Mouse (Mus musculus): Measurements from ENCODE around the gene Tspo.

Tspo gene

DNA sequence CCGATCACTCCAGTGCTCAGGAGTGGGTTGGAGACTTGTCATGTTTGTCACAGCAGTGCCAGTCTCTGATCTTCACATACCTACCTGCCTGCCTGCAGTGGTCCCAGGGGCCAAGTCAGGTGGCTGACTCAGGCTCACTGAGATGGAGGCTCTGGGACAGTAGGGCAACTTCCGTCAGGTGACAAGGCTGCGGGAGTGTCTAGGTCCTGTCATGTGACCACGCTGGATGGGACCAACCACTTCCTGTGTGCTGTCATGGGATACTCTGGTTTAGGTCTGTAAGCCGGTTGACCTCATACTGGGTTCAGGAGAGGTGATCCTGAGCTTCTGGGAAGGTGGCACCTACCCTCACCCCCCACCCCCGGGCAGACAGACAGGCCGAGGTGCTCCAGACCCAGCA is 17.4 kb upstream of the Tspo start:
- no peak for DNase-seq (ENCODE audit: low spot score)

DNA sequence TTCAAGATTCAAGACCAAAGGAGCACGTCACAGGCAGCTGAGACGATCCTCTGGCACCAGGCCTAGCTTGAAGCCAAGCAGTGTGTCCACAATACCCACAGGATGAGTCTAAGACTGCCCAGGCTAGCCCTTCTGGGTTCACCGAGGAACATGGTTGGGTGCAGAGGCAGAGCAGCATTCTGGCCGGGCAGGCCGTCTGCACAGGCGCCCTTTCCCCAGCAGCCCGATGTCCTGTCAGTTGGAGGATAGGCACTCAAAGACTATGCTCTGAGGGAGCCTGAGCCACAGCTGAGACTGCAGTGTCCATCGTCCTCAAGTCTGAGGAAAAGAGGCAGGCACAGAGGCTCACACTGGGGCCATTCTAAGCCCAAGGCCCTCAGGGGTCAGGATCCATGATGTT is 16.2 kb upstream of the Tspo start:
- DNase-seq (ENCODE audit: low spot score): no peak

DNA sequence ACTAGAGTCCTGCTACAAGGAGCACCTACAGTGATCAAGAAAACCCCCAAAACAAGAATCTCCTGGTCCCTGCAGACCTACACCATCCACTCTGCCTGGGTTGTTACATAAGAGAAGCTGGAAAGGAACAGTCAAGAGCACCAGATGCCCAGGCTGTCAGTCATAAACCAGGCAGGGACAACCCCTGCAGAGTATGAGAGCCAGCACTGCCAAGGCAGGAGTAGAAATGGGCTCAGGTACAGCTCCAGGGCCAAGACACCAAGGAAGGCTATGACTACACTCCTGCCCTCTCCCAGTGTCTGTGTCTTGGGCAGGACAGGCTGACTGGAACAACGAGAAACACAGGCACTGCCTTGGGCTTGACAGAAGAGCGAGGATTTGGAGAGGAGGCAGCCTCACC is 13.3 kb upstream of the Tspo start:
- DNase-seq (ENCODE audit: low spot score): no peak

DNA sequence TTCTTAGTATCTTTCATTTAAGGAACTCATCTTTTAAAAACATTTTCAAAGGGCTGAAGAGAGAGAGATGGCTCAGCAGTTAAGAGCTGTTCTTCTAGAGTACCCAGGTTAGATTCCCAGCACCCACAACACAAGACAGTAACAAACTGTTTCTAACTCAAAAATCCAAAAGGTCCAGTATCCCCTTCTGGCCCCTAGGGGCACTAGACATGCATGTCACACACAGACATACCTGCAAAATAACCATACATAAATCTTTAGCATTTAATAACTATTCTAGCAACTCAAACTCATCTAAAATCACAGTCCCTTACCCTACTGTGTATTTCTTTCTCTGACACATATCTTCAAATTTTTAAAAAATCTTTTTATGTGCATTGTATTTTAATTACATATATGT is 9.6 kb upstream of the Tspo start:
- no peak for DNase-seq (ENCODE audit: low spot score)

DNA sequence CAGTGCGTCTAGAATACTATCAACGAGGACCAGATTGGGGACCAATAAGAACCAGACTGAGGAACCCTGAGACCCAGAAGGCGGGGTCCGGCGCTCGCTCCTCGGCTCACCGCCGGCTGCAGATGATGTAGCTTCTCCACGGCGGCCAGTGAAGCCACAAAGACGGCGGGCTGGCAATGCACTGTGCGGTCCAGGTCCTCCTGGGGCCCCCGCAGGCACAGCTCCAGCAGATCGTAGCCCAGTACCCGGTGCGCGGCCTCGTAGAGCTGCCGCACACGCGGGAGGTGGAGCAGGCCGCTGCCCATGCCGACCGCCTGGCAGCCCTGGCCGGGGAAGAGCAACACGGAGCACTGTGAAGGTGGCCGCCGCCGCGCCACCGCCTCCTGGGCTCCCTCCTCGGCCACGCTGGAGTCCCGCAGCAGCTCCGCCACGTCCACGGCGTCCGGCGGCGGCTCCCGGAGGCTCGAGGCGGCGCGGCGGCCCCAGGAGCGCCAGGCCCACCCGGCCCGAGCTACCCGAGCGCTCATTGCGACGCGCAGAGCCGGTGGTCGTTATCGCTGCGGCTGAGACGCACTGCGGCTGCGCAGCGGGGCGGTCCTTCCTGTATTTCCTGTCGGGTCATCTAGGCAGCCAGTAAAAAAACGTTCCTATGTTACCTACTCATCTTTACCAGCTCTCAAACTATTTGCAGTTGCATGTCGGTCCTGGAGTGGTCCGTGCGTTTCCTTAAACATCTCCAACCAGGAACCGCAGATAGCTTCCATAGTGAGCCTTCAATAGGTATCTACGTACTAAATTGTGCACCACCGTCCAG is 8.0 kb upstream of the Tspo start:
- DNase-seq (ENCODE audit: low spot score): peak; percentile 87

DNA sequence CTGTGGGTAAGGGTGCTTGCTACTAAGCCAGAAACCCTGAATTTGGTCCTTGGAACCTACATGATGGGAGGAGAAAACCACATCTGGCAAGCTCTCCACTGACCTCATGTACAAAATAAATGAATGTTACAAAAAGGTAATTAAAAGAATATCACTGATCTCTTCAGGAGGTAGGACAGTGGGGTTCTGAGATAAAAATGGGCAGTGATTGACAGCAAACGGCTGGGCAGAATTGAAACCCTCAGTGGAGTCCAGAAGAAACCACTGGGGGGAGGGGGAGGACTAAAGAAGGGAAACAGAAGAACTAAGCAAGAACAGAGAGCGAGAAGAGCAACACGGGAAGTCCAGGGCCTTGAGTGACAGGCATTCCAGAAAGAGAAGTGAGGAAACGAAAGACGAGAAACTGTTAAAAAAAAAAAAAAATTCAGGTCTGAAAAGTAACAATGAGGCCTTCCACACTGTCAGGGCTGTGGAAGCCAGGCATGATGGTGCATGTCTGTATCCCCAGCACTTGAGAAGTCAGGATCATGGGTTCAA is 2.4 kb upstream of the Tspo start:
- DNase-seq (ENCODE audit: low spot score): no peak

DNA sequence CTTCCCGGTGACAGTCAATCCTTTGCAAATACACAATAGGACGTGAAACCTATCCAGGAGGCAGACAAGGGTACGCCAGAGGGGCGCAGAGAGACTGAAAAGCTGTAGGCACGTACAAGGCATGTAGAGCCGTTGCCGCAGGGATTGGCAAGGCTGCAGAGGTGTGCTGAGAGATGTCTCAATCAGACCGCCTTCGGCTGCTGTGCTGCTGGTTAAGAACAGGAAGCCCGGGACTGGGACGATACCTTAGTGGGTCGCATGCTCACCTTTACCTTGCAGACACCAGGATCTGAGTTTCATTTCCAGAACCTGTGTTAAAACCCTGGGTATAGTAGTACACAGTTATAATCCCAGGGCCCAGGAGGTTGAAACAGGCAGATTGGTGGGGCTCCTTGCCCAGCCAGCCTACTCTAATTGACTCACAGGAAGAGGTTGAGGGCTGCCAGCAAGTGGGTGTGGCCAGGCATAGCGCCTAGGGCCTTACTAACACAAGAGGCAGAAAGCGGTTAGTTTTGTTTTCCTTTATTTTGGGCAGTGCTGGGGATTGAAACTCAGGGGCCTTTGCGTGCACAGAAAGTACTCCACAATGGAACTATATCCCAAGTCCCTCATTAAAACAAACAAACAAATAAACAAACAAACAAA is 644 bp upstream of the Tspo start:
- peak; percentile 75 for DNase-seq (ENCODE audit: low spot score)

DNA sequence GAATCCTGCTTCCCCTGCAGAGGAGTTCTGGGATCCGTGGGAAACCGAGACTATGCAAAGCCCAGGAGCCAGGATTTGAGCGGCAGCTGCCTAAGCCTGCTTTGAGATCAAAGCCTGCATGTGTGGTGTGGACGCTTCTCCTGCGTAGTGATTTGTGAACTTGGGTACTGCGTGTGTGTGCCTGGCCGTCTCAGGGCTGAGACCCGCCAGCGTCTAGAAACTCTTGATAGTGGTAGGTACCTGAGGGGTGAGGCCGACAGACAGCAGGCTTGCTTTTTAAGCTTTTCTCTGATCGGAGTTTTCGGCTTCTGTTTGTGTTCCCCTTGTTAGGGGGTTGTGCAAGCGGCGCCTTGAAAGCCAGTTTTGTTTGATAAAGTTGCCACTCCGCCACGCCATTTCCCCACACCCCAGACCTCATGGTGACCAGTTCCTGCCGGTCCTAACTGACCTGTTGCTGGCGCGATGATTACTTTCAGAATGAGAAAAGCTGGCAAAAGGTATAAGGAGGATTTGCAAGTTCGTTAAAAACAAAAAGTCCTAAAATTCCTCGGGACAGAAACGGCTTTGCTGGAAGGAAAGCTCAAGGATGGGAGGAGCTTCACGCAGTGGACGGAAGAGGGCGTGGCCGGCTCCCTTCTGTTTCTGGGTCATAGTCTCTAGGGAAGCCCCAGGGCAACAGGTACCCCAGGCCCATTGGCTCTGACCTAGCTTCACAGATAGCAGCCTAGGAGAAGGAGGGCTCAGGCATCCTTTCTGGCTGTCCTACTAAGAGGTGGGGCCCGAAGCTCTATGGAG is 662 bp downstream of the Tspo start:
- no peak for DNase-seq (ENCODE audit: low spot score)

DNA sequence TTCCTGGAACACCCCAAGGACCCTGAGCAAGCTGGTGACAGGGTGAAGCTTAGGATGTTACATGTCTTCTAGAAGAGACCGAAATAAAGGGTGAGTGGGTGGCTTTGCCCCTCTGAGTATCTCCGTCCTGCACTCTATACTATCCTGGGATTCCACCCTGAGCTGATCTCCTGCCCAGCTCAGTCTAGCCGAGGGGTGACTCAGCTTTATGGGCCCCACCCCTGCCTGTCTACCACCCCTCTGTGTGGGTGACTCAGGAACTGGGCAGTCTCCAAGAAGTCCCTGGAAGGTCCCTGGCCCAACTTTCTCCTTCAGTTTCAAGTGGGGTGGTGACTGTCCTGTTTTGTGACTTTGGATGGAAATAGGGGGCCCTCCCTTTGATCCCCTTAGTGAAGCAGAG is 2.0 kb downstream of the Tspo start:
- no peak for DNase-seq (ENCODE audit: low spot score)

DNA sequence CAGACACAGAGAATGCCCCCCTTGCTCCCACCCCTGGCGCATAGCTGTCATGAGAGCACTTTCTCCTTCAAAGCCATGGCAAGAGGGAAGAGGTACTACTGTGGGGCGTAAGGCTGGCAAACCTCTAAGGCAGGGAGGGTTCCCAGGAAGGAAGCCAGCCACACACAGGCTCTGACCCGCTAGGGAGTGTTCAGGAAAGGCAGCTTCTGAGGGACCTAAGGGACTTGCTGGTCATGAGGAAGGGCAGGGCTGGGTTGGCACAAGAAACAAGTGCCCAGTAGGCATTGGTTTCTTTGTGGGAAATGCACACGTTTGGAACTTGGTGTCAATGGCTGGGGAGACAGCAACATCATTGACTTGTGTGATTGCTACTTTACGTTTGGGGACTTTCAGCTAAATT is 2.6 kb downstream of the Tspo start:
- DNase-seq (ENCODE audit: low spot score): no peak

DNA sequence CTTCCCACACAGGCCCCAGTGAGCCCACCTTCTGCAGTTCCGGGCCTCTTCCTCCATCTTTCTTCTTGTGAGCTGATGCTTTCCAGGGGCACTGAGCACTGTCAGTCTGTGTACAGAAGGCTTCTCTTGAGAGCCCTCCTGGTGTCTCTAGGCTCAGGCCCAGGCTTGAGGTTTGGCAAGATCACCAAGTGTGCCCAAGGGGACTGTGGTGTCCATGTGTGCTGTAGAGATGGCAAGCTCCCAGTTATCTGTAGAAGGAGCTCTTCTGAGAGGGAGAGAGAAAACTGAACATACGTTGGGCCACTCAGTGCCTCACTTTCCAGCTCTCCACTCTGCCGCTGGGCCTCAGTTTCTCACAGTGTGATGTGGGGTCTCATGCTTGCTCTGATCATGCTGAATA is 4.3 kb downstream of the Tspo start:
- no peak for DNase-seq (ENCODE audit: low spot score)

DNA sequence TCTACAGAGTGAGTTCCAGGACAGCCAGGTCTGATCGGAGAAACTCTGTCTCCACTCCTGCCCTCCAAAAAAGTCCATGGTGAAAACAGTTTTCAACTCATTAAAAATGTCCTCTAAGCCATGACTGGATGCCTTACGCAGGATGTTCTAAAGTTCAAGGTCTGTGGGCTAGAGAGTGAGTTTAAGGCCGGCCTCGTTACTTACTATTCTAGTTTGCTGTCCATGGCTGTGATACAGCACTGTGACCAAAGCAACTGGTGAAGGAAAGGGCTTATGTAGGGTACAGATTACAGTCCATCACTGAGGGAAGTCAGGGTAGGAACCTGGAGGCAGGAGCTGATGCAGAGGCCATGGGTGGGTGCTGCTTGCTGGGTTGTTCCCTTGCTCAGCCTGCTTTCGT is 5.2 kb downstream of the Tspo start:
- DNase-seq (ENCODE audit: low spot score): no peak

DNA sequence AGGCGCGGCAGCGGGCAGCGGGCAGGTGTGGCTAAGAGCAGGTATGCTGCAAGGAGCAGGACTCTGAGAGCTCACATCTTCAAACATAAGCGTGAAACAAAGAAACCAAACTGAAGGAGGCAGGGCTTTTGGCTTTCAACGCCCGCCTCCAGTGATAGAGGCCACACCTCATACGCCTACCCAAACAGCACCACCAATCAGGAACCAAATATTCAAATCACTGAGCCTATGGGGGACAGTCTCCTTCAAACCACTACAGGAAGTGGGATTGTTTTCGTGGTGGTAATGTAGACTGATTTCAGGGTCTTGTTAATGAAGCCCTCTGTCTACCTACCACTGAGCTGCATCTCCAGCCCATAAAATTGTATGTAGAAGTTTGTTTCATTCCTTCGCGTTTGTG is 6.3 kb downstream of the Tspo start:
- no peak for DNase-seq (ENCODE audit: low spot score)

DNA sequence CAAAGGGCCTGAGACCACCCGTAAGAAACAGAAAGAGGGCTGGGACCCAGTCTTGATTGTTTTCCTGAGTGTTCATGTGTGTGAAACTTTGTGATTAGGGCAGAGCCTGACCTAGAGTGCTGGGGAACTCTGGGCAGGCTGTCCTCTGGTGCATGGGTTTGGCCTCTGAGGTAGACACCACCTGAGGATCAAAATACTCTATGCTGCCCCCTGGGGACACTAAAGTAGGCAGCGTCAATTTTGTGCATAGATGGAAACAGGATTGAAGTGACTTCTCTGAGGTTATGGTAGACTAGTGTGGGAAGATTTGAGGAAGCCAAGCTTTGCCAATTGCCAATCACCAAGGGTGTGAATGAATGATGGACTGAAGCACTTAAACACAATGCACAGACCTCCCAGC is 7.2 kb downstream of the Tspo start:
- DNase-seq (ENCODE audit: low spot score): no peak

DNA sequence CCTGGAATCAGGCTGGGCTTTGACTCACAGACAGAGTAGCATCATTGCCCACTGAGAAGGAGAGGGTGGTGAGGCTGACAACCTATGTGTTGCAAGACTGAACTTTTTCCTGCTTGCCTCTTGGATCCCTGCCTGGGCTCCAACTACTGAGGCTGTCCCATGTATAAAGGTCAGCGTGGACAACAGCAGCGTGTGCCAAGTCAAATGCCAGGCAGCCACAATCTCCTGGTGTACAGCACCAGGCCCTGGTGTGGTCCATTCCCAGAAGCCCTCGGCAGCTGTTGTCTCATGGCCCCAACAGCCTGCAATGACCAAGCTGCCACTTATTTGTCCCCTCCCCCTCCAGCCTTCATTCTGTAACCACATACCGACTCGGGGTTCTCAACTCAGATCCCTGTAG is 8.2 kb downstream of the Tspo start:
- DNase-seq (ENCODE audit: low spot score): no peak

DNA sequence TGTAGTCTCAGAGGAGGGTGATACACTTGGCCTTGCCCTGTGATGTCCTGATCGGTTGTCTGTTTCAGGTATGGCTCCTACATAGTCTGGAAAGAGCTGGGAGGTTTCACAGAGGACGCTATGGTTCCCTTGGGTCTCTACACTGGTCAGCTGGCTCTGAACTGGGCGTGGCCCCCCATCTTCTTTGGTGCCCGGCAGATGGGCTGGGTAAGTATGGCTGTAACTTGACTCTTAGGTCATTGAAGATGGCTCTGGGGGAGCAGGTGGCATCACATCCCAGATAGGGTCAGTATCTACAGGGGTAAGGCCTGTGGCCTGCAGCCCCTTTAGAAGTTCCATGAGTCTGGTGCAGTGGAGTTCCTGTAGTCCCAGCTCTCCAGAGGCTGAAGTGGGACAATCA is 8.7 kb downstream of the Tspo start:
- DNase-seq (ENCODE audit: low spot score): no peak

DNA sequence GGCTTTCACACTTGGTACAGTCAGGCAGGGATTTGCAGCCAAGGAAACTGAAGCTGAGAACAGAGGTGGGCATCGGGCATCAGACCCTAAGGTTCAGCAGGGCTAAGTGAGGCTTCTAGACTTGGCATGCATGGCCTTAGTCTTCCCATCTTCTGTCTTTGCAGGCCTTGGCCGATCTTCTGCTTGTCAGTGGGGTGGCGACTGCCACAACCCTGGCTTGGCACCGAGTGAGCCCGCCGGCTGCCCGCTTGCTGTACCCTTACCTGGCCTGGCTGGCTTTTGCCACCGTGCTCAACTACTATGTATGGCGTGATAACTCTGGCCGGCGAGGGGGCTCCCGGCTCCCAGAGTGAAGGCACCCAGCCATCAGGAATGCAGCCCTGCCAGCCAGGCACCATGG is 10.2 kb downstream of the Tspo start:
- DNase-seq (ENCODE audit: low spot score): no peak

DNA sequence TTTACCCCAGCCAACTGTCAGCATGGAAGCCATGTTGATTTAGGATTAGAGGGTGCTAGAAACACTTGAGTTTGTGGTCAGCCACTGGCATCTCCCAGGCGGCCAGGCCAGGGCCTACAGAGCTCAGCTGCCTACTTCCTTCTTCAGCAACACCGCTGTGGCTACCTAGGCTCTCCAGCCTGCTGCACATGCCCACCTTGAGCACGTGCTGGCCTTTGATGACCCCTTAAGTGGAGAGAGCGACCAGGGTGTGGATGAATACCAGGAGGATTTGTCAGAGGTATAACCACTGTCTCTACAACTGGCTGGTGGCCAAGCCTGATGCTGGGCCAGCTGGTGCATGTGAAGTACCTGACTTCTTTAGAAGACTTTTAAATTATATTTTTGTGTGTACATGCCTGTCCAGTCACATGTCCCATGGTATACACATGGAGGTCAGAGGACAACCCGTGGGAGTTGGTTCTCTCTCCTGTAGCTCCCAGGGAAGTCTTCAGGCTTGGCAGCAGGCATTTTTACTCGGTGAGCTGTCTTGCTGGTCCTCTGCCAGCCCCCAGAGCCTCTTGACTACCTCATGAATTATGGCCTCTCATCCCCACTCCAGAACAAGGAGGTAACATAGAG is 11.4 kb downstream of the Tspo start:
- no peak for DNase-seq (ENCODE audit: low spot score)

DNA sequence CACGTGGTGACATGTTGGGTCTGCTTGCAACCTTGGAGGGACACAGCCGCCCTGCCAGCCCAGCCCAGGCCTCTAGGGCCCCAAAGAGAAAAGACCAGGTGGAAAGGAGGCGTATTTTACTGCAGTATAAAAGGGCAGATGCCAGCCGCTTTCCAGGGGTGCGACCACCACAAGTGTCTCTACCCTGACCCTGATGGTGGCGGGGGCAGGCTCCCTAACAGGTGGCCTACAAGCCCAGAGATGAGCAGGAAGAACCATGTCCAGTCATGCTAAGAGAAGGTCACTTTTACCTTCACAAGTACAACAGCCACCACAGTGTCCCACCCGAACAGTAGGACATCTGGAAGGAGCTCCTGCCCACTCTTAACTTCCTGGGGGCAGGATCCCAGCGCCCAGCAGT is 12.2 kb downstream of the Tspo start:
- no peak for DNase-seq (ENCODE audit: low spot score)

DNA sequence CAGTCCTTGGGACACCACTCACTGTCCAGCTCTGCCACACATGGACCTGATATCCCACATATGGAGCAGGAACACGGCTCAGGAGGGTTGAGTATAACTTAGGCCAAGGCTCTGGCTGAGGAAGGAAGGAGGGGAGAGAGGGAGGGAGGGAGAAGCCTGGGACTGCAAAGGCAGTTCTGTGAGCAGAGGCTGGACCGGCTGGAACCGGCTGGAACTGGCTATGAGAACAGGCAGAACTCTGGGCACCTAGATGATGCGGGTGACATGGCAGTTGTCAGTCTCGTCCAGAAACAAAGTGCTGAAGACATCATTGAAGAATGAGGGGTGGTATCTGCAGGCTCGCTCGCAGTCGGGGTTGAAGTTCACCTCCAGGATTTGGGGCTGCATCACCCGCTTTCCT is 13.3 kb downstream of the Tspo start:
- DNase-seq (ENCODE audit: low spot score): no peak

DNA sequence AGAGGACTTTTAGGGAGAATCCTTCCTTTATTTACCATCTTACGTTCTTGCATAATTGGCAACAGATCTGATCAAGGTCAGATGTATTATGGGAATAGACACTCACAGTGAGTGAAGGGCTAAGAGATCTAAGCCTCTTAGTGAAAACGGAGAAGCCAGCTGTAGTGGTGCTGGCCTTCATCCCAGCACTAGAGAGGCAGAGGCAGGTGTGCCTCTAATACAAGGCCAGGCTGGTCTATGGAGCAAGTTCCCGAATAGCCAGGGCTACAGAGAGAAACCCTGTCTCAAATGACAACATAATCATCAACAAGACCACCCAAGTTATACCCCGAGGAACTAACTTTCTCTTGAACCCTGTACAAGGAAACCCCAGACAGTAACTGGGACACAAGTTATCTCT is 19.5 kb downstream of the Tspo start:
- no peak for DNase-seq (ENCODE audit: low spot score)

DNA sequence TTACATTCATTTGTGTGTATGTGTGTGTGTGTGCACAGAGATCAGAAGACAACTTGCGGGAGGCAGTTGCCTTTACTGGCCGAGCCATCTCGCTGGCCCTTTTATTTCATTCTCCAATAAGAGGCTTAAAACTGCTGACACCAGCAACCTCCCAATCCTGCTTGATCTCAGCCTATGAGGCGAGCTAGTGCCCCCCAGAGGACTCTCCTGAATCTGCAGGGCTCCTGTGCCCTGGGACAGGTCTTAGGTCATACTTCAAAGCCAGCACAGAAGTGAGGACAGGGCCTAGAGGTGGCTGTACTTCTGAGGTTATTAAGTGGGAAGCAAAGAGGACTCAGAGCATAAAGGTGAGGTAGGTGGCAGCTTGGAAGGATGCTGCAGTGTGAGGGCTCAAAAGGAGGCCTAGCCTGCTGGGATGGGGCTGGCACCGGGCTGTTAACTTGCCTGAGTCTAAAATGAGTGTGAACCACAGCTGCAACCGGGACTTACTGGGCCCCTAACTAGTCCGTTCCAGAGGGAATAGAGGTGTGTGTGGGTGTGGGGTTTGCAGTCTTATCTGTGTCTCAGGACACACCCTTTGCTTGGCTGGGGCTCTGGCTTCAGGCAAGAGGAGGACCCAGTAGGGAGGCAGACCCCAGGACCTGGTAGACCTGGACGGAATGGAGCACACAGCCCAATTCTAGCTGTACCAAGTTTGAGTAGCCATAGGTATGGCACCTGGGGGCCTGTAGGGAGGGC is 20.2 kb downstream of the Tspo start:
- DNase-seq (ENCODE audit: low spot score): no peak
